Mouse (Mus musculus): ENCODE measurements around the gene Nelfe.
A peak's percentile ranks its signal among the peaks of the same experiment; 100 is the strongest.

The Nelfe gene

DNA sequence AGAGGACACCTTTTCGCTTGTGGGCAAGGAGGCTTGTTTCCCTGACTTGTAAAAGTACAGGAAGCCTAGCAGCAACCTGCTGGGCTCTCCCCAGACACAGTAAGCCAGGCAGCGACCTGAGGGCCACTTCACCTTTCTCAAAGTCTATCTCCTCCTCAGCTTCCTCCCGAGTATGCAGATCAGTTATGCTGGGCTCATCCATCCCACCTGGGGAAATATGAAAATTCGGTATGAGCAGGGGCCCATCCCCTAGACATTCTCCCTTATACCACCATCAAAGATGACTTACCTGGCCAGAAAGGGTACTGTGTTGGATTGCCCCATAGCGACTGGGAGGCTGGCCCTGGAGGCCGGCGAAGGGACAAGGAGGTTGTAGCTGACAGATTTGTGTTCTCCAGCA lies 2.6 kb upstream of the Nelfe start:
- no peak for DNase-seq

DNA sequence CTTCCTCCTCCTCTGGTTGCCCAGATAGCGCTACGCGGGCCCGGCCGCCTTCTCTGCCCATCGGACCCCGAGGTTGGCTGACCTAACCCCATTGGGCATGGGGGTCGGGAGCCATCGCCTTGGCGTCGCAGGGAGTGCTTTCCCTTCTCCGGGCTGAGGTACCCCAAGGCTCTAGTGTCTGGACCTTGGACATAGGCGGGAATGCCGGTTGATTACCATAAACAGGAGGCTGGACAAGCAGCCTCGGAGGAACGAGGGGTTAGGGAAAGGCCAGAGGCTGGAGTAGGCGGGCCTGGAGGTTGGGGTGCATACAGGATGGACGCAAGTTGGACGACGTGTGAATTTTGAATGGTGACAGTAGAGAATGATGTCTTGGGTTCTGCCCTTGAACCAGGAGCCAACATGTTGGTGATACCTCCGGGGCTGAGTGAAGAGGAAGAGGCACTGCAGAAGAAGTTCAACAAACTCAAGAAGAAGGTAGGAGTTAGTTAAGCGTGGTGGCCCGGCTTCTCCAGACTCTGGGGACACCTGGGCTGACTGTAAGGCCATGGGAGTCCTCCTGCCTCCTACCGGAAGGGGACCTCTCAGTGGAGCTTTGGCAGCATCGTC lies 430 bp downstream of the Nelfe start:
- DNase-seq: no peak

DNA sequence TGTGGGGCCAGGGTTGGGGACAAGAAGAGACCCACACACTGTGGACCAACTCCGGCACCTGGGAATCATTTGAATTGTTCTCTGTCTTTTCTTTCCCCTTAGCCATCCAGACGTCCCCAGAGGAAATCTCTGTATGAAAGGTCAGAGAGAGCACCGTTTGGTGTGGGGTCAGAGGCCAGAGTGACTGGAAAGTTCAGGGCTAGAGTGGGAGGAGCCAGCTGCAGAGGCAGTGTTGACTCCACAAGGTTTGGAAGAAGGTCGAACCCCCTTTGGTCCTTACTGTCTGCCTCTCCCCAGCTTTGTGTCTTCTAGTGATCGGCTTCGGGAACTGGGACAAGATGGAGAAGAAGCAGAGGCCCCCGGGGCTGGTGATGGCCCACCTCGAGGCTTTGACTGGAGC lies 3.3 kb downstream of the Nelfe start:
- DNase-seq: no peak

DNA sequence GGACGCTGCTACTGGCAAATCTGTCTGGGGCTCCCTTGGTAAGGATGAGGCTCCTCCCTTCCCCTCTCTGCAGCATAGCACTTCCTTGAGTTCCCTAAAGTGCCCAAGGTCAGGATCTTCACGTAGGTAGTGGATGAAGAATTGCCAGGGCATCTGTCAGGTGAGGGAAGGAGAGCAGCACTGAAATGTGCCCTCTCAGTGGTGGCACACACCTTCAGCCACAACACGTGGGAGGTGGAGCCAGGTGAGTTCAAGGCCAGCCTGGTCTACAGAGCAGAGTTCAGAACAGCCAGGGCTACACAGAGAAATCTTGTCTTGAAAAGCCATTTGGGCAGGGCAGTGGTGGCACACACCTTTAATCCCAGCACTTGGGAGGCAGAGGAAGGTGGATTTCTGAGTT lies 4.6 kb downstream of the Nelfe start:
- no peak for DNase-seq

DNA sequence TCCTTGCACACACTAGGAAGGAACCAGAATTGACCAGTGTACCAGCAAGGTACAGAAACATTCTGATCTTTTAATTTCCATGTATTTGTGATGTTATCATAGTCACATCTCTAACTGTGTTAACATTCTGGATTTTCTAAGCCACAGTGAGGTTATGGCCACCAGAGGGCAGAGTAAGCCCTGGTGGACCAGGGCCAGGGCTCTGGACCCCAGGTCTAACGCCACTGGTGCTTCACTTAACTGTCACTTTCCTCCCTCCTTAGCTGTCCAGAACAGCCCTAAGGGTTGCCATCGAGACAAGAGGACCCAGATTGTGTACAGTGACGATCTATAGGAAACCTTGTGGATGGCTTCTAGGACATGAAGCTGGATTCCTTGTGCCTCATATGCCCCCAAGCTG lies 5.6 kb downstream of the Nelfe start:
- peak; percentile 68 to 78 for DNase-seq

DNA sequence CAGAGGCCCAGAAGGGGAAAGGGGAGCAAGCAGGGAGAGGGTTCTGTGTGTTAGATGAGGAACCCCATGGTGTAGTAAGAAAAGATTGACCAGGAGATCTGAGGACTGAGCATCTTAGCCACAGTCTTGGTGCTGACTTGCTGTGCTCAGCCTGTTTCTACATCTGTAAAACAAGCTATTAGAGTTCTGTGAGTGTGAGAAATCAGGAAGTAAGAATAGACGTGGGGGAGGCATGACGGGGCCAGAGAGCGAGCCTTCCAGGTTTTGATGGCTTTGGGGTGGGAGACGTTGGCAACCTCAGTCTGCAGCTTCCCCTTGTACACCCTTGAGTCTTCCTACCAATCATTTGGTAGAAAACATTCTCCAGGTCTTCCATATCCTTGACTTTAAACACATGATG lies 8.5 kb downstream of the Nelfe start:
- no peak for DNase-seq

DNA sequence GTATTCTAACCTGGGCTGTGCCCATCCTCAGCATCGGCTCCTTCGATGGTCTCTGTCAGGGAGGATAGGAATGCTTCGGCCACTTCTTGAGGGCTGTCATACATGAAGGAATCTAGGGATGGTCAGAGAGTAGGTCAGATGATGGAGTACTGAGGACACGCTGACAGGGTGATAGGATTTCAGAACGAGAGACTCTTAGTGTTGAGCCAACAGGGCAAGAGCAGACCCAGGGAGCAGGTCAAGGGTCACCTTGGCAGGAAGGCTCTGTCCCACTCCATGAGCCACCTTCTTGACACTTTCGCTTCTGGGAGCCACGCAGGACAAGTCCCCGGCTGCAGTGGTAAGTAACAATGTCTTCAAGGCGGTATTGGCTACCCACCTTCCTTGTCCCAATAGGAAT lies 10.3 kb downstream of the Nelfe start:
- no peak for DNase-seq

DNA sequence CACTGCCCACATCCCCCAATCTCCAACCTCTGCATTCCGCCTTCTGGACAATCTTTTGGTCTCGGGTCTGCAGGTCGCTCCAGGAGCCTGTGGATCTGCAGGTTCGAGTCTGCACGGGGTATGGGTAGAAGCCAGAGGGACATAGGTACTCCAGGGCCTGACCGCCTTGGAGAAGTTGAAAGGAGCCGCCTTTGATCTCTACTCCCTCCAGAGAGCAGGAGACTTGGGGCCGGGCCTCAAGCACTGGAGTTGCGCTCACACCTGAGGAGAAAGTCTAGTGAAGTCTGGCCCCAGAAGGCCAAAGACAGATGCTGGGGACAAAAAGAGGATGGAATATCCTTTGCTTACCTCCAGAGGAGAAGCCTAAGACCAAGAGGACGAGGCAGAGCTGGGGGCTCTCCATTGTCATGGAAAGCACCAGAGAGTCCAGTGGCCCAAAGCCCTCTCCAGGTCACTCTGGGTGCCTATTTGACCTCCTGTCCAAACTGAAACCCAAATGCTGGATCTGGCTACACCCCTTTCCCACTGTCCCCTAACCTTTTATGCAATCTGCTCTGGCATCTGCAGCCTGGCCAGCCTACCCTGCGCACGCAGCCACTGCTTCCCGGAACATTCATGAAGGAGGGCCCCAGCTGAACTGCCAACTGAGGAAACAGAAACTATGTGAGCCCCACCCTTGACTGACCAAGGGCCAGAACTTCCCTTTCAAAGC lies 11.7 kb downstream of the Nelfe start:
- no peak for DNase-seq

DNA sequence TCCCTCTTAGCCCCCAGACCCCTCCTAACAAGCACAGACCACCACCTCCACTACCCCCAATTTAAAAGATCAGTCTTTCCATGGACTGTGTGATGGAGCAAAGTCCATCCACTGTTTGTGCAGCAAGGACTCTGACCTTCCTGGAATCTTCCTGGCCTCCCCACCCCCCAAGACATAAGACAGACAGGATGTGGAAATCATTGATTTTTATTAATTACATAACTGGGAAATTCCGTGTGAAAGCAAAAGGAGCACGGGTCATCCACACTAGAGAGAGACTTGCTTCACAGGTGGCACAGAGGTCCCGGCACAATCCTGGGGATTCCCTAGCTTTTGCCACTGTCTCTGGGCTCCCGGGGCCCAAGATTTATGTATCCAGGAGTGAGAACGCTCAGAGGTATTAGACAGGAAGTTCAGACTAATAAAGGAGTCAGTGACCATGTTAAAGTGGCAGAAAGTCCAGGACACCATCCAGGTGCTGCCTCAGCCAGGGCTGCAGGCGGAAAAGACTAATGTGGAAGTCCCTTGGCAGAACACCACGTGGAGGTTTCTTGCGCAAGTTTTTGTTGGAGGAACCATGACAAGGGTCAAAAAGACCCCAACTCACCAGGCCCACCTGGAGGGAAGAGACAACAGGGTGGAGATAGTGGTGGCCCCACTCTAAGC lies 12.4 kb downstream of the Nelfe start, which contains the start of gene Cfb:
Gene Cfb, minus strand, starts transcription at position 103 of the 666 bp plus-strand sequence.
- no peak for DNase-seq

DNA sequence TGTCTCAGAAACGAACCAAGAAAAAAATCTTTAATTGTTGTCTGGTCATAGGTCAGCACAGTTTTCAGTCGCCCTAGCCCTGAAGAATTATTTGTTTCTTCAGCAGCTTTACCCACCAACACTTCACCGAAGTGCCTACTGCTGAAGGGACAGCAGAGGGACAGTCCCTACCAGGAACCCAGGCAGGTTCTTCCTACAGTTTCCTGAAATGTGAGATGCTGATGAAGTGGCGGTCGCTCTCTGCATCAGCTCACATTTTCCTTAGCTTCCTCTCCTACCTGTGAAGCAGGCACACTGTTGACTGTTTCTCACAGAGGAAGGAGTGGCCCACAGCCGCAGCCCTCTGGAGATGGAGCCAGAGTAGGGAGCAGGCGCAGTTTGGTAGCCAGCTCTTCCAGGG lies 15.8 kb downstream of the Nelfe start:
- DNase-seq: no peak

DNA sequence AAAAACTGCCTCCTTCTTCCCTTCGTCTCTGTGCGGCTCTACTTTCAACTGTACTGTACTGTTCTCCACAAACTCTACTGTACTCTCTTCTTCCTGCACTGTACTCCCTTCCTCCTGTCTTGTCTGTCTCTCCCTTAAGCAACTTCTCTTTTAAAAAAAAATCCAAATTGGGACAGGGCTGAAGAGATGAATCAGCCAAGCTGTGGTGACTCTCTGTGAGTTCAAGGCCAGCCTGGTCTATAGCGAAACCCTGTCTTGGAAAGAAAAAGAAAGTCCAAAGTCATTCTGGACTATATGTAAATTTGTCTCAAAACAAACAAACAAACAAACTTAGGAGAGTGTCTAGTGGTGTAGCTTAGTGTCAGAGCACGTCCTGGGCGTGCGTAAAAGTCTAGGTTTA lies 24.1 kb downstream of the Nelfe start:
- no peak for DNase-seq

DNA sequence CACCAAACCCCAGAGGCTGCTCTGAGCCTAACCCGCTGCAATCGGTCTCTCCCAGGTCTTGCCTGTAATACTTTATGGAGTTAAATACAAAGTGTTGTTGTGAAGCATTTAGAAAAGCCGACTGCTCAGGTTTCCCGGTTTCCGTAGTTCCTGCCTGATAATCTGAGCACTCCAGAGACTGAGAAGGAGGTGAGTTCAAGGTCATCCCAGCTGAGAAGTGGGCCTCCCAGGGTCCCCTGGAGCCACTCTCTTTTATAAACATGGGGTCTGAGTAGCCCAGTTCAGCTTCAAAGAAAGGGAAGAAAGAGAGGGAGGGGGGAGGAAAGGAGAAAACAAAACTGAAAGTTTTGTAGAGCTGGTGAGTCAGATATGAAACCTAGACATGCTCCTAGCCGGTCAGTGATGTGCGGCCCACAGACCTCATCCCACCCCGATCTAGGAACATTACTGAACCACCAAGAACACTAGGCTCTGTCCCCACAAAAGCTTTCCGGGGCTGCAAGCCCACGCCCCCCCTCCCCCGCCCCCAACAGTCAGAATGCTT lies 29.2 kb downstream of the Nelfe start, which contains the start of gene Zbtb12:
Gene Zbtb12, plus strand, starts transcription at position 148 of the 544 bp plus-strand sequence.
- no peak for DNase-seq

DNA sequence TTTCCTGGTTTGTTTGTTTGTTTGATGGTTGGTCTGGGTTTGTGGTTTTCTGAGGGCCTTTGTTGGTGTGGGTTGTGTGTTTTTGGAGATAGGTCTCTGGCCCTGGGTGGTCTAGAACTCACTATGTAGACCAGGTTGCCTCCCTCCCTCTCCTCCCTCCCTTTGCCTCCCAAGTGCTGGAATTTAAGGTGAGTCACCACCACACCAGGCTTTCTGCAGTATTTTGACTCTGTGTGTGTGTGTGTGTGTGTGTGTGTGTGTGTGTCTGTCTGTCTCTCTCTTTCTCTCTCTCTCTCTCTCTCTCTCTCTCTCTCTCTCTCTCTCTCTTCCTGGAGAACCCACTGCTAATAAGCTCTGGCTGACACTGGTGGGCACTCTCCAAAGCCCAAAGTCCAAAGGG lies 31.0 kb downstream of the Nelfe start:
- no peak for DNase-seq

DNA sequence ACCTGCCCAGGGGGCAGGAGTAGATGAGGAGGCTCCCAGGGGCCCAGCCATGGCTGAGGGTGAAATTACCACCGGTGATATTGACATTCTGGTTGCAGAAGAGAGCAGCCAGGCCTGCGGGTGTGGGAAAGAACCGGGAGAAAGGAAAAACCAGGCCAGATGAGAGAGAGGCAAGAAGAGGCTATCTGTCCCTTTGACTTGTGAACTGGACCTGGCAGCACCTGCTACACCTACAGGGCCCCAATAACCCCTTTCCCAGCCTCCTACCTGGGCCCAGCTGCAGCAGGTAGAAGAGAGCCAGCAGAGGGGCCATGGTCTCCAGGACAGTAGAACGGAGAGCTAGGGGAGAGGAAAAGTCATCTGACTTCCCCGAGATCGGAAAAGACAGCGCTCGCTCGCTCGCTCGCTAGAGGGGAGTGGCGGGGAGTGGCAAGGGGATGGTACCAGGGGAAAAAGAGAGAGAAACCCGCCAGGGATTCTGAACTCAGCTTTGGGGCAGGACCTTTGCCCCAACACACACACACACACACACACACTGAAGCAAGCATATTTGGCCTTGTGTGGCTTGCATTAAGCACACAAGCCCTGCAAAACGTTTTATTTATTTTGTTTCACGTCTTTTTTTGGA lies 31.6 kb downstream of the Nelfe start, which contains the start of gene Gm20547:
Gene Gm20547, minus strand, starts transcription at position 360 of the 628 bp plus-strand sequence.
- no peak for DNase-seq

DNA sequence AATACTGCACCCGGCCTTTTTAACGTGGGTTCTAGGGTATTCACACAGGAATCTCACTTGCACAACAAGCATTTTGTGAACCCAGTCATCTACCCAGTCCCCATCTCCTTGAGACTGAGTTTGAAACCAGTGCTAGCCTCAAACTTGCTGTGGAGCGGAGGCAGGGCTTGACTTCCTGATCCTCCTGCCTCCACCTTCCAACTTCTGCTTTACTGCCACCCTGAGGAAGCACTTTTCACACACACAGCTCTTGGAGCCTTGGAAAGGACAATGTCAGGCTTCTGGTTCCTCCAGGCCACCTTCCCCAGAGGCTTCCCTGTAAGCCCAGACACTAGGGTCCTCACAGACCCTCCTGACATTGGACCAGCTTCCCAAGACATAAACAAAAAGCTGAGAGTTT lies 33.1 kb downstream of the Nelfe start:
- no peak for DNase-seq

DNA sequence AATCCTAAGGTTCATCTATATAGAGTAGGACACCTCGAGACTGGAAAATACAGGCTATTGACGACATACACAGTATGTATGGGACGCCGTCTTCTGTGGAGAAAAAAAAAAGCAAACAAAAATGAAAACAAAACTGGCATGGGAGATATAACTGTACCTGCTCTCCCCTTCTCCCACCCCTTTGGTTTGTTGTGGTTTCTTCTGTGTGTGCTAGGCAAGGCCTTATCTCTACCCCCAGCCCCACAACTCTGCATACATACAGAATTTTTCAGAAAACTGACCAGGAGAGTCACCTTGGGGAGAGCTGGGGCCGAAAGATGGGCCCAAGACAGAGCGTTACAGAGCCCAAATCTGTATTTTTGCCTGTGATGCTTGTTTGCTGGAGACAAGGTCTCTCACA lies 34.5 kb downstream of the Nelfe start:
- DNase-seq: no peak

DNA sequence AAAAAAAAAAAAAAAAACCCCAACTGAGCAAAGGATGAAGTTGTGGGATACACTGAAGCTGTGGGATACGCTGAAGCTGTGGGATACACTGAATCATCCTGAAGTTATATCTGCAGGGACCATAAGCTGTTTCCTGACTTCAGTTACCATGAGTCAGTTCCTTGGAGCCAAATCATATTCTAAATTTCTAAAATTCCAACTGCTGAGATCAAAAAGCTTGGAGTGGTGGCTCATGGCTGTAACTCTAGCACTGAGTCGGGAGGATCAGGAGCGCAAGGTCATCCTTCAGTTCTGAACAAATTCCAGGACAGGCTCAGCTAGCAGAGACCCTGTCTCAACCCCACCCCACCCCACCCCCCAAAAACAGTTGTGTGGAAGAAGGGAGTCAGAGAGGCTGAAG lies 35.4 kb downstream of the Nelfe start:
- no peak for DNase-seq

DNA sequence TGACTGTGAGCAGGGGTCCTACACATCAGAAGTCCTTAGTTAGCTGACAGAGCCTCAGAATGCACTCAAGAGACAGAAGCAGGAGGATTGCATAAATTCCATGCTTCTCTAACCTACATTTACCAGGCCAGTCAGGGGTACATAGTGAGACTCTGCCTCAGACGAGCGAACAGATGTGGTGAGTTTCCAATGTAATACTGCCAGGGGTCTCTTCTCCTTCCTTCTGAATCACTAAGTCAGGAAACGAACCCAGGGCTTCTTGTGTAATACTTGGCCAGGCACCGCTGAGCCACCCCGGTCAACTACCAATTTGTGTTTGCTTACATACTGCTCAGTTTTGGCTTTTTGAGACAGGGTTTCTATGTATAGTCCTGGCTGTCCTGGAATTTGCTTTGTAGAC lies 37.8 kb downstream of the Nelfe start:
- DNase-seq: no peak

DNA sequence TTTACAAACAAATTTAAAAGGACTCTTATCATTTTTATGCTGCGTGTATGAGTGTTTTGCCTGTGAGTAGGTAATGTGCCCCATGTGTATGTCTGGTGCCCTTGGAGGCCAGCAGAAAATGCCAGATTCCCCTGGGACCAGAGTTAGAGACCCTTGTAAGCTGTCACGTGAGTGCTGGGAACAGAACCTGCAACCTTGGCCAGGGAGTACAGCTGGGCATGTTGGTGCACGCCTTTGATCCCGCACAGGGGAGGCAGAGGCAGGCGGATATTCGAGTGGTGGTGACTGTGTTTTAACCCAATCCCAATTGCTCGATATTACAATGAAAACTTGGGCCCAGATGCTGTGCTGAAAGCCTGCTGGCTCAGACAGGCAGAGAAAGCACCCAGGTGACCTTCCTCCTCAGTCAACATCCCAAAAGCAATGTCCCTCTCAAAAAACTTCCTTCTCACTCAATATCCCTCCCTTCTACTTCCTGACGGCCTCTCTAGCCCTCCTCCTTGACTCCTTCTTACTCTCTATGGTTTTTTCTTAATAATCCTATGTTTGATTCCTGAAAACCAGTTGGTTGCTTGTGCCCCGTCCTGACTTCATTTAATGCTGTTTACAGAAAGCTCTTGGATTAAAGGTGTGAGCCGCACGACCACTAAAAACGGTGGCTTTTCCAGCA lies 40.0 kb downstream of the Nelfe start:
- no peak for DNase-seq

DNA sequence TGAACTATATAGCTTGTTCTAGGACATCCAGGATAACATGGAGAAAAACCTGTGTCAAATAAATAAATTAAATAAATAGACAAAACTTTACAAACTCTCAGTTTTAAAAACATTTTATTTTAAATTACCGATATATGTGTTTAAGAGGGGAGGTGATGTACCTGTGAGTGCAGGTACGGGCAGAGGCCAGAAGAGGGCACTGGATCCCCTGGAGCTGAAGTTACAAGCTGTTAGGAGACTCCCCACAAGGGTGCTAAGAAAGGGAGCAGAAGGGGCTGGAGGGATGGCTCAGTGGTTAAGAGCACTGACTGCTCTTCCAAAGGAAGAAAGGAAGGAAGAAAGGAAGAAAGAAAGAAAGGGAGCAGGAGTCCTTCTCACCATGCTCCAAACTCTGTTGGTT lies 41.2 kb downstream of the Nelfe start:
- no peak for DNase-seq

DNA sequence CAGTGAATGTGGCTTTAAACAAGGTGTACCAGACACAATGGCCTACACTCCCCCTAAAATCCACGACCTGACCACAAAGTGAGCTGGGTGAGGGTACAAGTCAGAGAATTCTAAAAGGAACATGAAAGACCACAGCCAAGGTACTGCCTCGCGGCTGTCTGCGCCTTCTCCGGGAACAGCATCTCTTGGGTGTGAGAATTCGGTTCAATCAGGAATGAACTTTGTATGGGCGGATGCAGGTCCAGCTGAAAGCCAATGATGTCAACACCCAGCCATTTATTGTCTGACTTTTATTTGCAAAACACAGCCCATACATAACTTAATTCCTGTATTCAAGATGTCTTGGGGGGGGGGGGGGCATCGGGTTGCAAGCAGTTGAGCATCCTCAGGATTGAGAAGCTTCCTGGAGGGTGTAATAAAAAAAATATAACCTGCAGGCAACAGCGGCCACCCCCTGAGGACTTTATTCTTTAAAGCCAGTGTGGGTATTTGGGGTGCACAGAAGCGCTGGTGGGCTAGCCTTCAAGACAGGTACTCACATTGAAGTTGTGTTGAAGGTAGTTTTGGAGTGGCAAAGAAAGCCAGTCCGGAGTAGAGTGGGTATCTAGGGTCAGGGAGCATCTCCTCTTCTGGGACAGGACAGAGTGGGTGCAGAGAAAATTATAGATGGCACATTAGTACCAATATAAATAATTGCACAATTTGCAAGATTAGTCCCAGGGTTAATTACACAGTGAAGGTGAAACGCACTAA lies 43.1 kb downstream of the Nelfe start:
- no peak for DNase-seq

DNA sequence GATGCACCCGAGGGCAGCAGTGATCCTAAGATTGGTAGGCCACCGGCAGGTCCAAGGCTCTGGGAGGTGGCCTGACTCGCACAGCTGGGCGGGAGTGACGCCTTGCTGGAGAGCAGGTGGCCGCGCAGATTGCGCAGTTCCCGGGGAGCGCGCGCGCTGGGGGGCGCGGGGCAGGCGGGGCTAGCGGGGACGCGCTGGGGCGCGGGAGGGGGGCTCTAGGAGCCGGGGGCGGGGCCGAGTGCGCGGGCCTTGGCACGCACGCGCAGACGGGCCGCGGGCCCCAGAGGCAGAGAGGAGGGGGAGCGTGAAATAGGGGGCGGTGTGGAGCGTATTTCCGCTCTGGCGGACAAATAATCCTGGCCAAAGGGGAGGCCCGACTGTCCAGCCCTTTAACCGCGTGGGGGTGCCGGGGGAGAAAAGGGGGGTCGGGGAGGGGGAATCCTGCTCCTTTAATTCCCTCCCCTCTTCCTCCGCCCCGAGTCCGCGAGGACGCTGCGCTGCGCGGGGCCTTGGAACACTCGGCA lies 43.9 kb downstream of the Nelfe start:
- DNase-seq: peak; percentile 96 to 97

Measured in cerebellum, postnatal 14 days (tissue).